Mouse (Mus musculus): ENCODE measurements around the gene Ppib.

DNA sequence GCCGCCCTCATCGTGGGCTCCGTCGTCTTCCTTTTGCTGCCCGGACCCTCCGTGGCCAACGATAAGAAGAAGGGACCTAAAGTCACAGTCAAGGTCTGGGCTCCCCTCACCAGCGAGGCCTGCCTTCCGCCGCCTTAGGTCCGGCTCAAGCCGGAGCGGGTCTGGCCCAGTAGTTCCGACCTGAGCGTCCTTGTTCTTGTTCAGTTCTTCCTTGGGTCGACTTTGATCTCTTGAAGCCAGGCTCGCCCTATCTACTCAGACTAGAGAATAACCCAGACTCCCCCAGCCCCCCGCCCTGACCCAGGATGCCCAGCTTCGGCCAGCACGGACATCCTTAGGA, 256 bp downstream of the Ppib start:
- TF ChIP-seq POLR2A (IDR thresholded peaks at IDR 0.05; ENCODE audit: low read depth, low read length) (no peak), CTCF (IDR thresholded peaks at IDR 0.05; ENCODE audit: extremely low read depth, insufficient read length, insufficient replicate concordance, low read depth, low read length) (no peak)
